Mouse (Mus musculus) limb, embryonic 12.5 days (tissue): ENCODE measurements around the gene Vmn1r77. TPM values are rescaled to one million over a fixed set of nuclear protein-coding genes. Genes with fewer than 3 reads are reported as not detected.
"Not testable (repeated sequence)": the region's sequence is repeated elsewhere in the genome, so short reads cannot be mapped to it uniquely, and the experiment has no call there.

Source experiments
- ATAC-seq: fragments of 200-750 bp; cut with Nextera tagmentation; 2 replicates; pipeline ENCODE4 v1.8.0; 2017; ENCODE audit warnings: low read depth, moderate TSS enrichment; ENCODE audit not compliant: insufficient number of reproducible peaks, insufficient read depth, low FRiP score, low TSS enrichment
- H3K27ac ChIP-seq: fragments of 300-500 bp; sonication (generic); 2 replicates; pipeline ENCODE4 v1.5.1; 2016; ENCODE audit warnings: mild to moderate bottlenecking, moderate library complexity
- H3K27me3 ChIP-seq: fragments of 300-500 bp; sonication (generic); 2 replicates; pipeline ENCODE4 v1.6.1; 2016; ENCODE audit warnings: mild to moderate bottlenecking, moderate library complexity
- H3K36me3 ChIP-seq: fragments of 300-500 bp; sonication (generic); 2 replicates; pipeline ENCODE4 v1.6.1; 2016; ENCODE audit warnings: mild to moderate bottlenecking, moderate library complexity
- H3K4me1 ChIP-seq: fragments of 300-500 bp; sonication (generic); replicated peaks from 2 replicates; pipeline ENCODE4 v1.6.1; 2016
- H3K4me2 ChIP-seq: fragments of 300-500 bp; sonication (generic); 2 replicates; pipeline ENCODE4 v1.6.1; 2016; ENCODE audit warnings: mild to moderate bottlenecking, moderate library complexity
- H3K4me3 ChIP-seq: fragments of 300-500 bp; sonication (generic); replicated peaks from 2 replicates; pipeline ENCODE4 v1.5.1; 2016; ENCODE audit warnings: mild to moderate bottlenecking
- H3K9ac ChIP-seq: fragments of 300-500 bp; sonication (generic); replicated peaks from 2 replicates; pipeline ENCODE4 v1.6.1; 2016; ENCODE audit warnings: mild to moderate bottlenecking, moderate library complexity
- H3K9me3 ChIP-seq: fragments of 300-500 bp; sonication (generic); 2 replicates; pipeline ENCODE4 v1.6.1; 2016; ENCODE audit warnings: mild to moderate bottlenecking, moderate library complexity
- WGBS: fragments of 180-500 bp; shearing (Covaris S2); methylation state at CpG from one replicate; pipeline ENCODE4 v1.1.7; 2016; 5-methylcytosine and 5-hydroxymethylcytosine counted together
- polyA plus RNA-seq: library from polyadenylated mRNA; unstranded; fragments of >200 nt; fragmentation: Nextera tagmentation; extraction: Ambion mirVana; gene quantifications from 2 replicates; pipeline ENCODE4 v1.2.1, GENCODE M21; 2016

Gene Vmn1r77
- polyA plus RNA-seq: not detected in 2 replicates

DNA sequence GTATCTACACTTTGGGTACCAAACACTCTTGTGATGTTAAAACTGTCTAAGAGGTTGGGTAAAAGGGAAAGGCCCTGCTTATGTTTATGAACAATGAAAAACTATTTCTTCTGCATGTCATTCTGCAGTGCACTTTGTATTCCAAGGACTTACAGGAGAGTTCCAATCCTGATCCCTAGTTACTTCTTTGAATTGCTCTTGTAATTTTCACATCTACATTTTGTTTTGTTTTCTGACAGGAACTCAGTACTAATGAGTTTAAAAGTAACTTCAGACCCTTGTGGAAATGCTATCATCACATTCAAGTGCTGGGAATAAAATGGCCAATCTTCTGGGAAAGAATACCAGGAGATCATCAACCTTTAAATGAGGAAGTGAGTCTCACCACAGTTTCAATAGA is at the start of gene Vmn1r77:
Vmn1r77 (plus strand) TSS at position 301 of the 400 bp plus-strand sequence.
- H3K9ac ChIP-seq, H3K27ac ChIP-seq, H3K4me3 ChIP-seq, H3K4me1 ChIP-seq, H3K27me3 ChIP-seq, H3K36me3 ChIP-seq, ATAC-seq, H3K4me2 ChIP-seq: not testable (repeated sequence)
- H3K9me3 ChIP-seq: peaks cover 18% of the 10 kb centered on the region; the same call in 1 of the 2 replicates

DNA sequence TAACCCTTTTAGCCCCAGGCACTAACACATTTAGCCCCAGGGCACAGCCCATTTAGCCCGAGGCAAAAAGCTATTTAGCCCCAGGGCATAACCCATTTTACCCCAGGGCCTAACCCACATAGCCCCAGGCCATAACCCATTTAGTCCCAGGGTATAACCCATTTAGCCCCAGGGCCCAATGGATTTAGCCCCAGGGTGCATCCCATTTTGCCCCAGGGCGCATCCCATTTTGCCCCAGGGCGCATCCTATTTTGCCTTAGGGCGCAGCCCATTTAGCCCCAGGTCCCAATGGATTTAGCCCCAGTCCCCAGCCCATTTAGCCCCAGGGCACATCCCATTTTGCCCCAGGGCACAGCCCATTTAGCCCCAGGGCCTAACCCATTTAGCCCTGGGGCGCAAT is 25.1 kb upstream of the Vmn1r77 start:
- H3K4me2 ChIP-seq, H3K9ac ChIP-seq, H3K27ac ChIP-seq, ATAC-seq, H3K36me3 ChIP-seq, H3K4me3 ChIP-seq, H3K27me3 ChIP-seq, H3K4me1 ChIP-seq: not testable (repeated sequence)
- 93% methylated on average over 5 of the region's 5 CpGs for WGBS
- H3K9me3 ChIP-seq: peaks cover 16% of the 10 kb centered on the region

DNA sequence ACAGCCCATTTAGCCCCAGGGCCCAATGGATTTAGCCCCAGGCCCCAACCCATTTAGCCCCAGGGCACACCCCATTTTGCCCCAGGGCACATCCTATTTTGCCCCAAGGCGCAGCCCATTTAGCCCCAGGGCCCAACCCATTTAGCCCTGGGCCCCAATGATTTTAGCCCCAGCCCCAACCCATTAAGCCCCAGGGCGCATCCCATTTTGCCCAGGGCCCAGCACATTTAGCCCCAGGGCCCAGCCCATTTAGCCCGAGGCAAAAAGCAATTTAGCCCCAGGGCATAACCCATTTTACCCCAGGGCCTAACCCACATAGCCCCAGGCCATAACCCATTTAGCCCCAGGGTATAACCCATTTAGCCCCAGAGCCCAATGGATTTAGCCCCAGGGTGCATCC is 24.2 kb upstream of the Vmn1r77 start:
- H3K27ac ChIP-seq, ATAC-seq, H3K36me3 ChIP-seq, H3K4me1 ChIP-seq, H3K9ac ChIP-seq, H3K27me3 ChIP-seq, H3K4me2 ChIP-seq, H3K4me3 ChIP-seq, H3K9me3 ChIP-seq: not testable (repeated sequence)
- WGBS: 88% methylated on average over 3 of the region's 3 CpGs

DNA sequence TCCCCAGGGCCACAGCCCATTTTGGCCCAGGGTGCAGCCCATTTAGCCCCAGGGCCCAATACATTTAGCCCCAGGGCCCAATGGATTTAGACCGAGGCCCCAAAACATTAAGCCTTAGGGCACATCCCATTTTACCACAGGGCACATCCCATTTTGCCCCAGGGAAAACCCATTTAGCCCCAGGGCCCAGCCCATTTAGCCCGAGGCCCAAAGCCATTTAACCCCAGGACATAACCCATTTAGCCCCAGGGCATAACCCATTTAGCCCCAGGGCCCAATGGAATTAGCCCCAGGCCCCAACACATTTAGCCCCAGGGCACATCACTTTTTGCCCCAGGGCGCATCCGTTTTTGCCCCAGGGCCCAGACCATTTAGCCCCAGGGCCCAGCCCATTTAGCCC is 23.4 kb upstream of the Vmn1r77 start:
- H3K27ac ChIP-seq: no peak overlapping the region
- peaks cover 6% of the 10 kb centered on the region; the same call in 1 of the 2 replicates for H3K9me3 ChIP-seq
- no peaks in the 10 kb centered on the region for H3K4me1 ChIP-seq
- WGBS: 75% methylated on average over 4 of the region's 4 CpGs
- peaks cover 4% of the 10 kb centered on the region; the same call in 1 of the 2 replicates for H3K36me3 ChIP-seq
- ATAC-seq: no peak
- H3K4me3 ChIP-seq: no peak overlapping the region
- no peaks in the 10 kb centered on the region for H3K27me3 ChIP-seq
- H3K4me2 ChIP-seq: no peak overlapping the region
- H3K9ac ChIP-seq: no peak overlapping the region

DNA sequence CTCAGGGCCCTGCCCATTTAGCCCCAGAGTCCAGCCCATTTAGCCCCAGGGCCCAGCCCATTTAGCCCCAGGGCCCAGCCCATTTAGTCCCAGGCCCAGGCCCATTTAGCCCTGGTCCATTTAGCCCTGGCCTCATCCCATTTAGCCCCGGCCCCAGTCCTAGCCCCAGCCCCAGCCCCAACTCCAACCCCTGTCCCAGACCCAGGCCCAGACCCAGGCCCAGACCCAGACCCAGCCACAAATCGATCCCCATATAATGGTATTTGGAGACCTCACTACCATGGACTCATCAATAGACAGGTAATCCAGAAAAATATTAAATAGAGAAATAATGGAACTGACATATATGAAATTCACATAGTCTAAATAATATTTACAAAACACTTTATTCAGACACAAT is 18.7 kb upstream of the Vmn1r77 start:
- H3K36me3 ChIP-seq, H3K27me3 ChIP-seq, H3K9ac ChIP-seq, H3K4me3 ChIP-seq, H3K9me3 ChIP-seq, ATAC-seq, H3K27ac ChIP-seq, H3K4me1 ChIP-seq, H3K4me2 ChIP-seq: not testable (repeated sequence)
- WGBS: 77% methylated on average over 2 of the region's 2 CpGs

DNA sequence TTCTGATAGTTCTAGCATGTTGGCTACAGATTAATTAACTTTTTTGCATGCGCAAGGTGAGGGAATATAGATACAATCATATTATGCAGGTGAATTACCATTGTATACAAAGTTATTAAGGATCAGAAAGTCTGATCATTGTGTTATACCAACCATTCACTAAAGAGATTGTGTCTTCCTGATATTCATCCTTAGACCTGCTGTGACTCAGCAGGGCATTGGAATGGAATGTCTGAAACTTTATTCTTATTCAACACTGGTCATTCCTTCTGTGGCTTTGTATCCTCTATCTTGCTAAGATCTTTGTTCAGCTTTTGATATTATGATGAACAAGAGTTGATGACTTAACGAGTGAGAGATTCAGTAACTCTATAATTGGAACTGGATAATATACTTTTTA is 4.1 kb downstream of the Vmn1r77 start:
- no peaks in the 10 kb centered on the region for H3K4me1 ChIP-seq
- no peaks in the 10 kb centered on the region for H3K36me3 ChIP-seq
- H3K27me3 ChIP-seq: no peaks in the 10 kb centered on the region
- H3K9me3 ChIP-seq: peaks cover 19% of the 10 kb centered on the region
- ATAC-seq: no peak
- no peak overlapping the region for H3K4me3 ChIP-seq
- WGBS: 83% methylated on average over 2 of the region's 2 CpGs
- no peak overlapping the region for H3K4me2 ChIP-seq
- H3K9ac ChIP-seq: no peak overlapping the region
- H3K27ac ChIP-seq: no peak overlapping the region

Other genes starting within 250 kb of the Vmn1r77 start
- not detected in 2 replicates for gene Vmn1r74, start 202.8 kb upstream of the Vmn1r77 start, polyA plus RNA-seq
- not detected in 2 replicates for gene Vmn1r75, start 162.1 kb upstream of the Vmn1r77 start, polyA plus RNA-seq
- gene Vmn1r76, start 98.5 kb upstream of the Vmn1r77 start, polyA plus RNA-seq: not detected in 2 replicates
- gene Vmn1r78, start 113.5 kb downstream of the Vmn1r77 start, polyA plus RNA-seq: not detected in 2 replicates
- gene Vmn1r79, start 134.5 kb downstream of the Vmn1r77 start, polyA plus RNA-seq: not detected in 2 replicates
- gene Vmn1r80, start 152.5 kb downstream of the Vmn1r77 start, polyA plus RNA-seq: not detected in 2 replicates
- not detected in 2 replicates for gene Vmn1r81, start 231.5 kb downstream of the Vmn1r77 start, polyA plus RNA-seq